Mouse (Mus musculus): ENCODE data around the gene Abcf1.
A peak's percentile ranks its signal among the peaks of the same experiment; 100 is the strongest.
"Not testable (repeated sequence)": the region's sequence is repeated elsewhere in the genome, so short reads cannot be mapped to it uniquely, and the experiment has no call there.

The Abcf1 gene

DNA sequence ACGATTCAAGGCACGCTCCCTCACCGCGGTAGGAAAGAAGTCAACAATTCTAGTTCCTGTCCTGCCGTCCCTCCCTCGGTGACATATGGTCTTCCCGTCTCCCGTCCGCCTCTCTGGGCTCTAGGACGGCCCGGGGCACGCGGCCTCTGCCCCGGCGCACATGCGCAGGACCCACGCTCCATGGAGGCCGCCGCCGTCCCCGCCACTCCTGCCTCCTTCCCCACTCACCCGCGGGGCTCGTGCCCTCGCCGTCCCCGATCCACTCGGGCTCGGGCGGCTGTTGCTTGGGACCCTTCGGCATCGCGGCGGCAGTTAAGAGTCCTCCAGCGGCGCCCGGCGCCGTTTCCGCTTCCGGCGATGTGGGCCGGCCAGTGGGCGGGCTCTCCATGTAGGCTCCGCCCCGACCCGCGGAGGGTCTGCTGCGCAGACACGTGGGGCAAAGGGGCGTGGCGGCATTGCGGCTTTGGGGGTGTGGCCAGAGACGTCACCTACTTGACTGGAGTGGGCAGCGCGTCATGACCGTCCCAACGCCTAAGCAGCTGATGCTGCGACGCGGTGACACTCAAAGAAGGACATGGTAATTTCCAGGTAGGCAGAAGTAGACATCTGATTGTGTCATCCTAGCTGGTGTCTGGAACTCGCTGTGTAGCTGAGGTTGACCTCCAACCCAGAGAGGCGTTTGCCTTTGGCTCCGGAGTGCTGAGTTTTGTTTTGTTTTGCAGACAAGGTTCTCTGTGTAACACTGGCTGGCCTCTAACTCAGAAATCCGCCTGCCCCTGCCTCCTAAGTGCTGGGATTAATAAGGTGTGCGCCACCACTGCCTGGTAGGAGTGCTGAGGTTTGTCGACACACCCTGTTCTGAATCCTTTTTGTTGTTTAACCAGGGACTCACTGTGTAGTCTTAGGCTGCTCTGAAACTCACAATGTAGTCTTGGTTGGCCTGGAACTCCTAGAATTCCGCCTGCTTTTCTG, at the start of gene Abcf1:
Gene Abcf1 (minus strand): TSS at position 344 of the 972 bp plus-strand sequence.
- DNase-seq (ENCODE audit: low read depth, low spot score) = peak; percentile 87

DNA sequence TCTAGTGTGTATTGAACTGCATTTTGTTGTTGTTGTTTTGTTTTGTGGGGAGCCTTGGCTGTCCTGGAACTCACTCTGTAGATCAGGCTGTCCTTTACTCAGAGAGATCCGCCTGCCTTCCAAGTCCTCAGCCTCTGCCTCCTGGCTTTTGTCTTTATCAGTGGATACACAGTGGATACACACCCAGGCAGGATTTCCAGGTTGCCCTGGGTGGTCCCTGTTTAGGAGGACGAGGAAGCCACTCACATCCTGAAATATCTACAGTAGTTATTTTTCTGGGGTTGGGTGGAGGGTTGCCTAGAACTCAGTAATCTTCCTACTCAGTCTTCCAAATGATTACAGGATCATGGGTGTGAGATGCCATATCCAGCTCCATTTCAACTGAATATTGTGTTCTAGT, 49.4 kb upstream of the Abcf1 start:
- DNase-seq (ENCODE audit: low read depth, low spot score) = no peak

DNA sequence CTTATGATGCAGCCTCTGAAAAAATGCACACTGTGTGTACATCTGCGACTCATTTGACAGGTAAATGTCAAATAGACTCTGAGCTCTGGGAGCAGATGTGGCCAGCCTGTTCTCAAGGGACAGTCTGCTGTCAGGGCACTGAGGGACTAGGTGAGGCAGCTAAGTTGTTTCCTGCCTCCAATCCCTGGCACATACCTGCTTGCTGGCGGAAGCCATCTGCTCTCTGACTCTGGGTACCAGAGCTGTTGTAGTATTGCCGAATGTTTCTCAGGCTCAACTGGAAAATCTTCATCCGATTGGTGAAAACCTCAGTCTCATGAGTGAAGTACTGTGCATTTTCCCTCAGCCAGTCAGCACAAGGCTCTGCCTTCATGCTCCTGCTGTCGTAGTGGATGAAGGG, 47.5 kb upstream of the Abcf1 start:
- DNase-seq (ENCODE audit: low read depth, low spot score) = no peak

DNA sequence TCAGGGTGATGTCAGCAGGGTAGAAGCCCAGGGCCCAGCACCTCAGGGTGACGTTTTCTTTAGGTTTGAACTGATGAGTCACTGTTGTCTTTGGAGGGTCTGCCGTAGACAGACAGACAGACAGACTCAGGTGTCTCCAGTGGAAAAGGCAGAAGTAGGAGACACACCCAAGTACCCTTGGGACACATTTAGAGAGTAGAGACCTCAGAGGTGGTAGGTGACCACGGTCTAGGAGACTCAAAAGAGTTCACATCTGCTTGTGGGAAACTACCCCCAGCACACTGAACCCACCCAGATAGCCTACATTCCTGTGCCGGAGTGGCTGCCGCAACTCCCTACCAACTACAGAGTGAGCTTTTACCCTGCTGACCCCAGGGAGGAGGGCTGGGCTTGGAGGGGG, 45.4 kb upstream of the Abcf1 start:
- no peak for DNase-seq (ENCODE audit: low read depth, low spot score)

DNA sequence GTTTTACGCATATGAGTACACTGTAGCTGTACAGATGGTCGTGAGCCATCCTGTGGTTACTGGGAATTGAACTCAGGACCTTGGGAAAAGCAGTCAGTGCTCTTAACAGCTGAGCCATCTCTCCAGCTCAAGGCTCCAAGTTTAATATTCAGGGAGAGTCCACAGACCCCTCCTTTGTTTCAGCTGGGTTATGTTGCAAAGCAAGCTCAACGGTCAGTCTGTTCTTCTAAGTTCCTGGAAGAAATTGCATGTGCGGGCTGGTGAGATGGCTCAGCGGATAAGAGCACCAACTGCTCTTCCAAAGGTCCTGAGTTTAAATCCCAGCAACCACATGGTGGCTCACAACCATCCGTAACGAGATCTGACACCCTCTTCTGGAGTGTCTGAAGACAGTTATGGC, 34.8 kb upstream of the Abcf1 start:
- DNase-seq (ENCODE audit: low read depth, low spot score) = not testable (repeated sequence)

DNA sequence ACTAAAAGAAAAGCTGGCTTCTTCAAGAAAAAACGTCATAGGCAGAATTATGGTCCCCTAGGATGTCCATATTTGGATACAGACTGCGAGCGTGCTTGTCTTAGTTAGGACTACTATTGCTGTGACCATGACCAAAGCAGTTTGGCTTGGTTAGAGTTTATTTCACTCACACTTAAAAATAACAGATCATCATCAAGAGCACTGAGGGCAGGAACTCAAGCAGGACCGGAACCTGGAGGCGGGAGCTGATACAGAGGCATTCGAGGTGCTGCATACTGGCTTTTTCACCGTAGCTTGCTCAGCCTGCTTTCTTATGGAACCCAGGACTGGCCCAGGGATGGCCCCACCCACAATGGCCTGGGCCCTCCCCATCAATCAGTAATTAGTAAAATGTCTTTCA, 33.8 kb upstream of the Abcf1 start:
- no peak for DNase-seq (ENCODE audit: low read depth, low spot score)

DNA sequence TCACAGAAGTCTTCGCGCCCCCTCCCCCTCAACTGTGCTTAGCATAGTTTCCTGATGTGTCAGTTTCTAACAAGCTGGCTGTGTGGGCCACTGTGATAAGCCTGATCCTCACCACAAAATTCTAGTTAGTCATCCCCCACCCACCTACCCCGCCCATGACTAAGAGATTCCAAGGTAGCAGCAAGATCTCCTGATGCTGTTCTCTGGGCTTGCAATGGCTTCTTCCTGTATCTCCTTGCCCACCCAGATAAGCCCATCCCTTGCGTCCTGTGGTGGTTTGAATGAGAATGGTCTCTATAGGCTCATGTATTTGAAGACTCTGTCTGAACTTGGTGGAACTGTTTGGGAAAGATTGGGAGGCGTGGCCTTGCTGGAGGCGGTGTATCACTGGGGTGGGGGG, 32.4 kb upstream of the Abcf1 start:
- no peak for DNase-seq (ENCODE audit: low read depth, low spot score)

DNA sequence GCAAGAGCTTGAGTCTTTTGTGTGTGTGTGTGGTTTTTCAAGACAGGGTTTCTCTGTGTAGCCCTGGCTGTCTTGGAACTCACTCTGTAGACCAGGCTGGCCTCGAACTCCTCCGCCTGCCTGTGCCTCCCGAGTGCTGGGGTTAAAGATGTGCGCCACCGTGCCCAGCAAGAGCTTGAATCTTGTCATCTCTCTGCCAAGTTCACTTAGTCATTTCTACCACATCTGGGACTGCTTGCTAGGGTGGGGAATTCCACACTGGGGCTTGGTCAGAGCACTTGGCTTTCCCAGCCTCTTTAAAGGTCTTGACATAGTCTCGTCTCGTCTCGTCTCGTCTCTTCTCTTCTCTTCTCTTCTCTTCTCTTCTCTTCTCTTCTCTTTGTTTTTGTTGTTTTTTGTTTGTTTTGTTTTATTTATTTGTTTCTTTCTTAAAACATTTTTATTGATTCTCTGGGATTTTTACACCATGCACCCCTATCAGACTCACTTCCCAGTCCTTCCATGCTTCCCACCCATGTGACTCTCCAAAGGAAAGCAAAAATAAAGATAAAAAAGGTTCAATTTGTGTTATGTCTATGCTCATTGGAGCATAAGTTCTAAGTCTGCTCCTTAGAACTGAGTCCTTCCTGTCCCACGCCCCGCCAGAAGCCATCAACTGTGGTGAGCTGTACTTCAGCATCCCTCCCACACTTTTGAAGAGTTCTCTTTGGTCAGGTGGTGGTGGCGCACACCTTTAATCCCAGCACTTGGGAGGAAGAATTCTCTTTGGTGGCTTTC, 31.7 kb upstream of the Abcf1 start:
- no peak for DNase-seq (ENCODE audit: low read depth, low spot score)

DNA sequence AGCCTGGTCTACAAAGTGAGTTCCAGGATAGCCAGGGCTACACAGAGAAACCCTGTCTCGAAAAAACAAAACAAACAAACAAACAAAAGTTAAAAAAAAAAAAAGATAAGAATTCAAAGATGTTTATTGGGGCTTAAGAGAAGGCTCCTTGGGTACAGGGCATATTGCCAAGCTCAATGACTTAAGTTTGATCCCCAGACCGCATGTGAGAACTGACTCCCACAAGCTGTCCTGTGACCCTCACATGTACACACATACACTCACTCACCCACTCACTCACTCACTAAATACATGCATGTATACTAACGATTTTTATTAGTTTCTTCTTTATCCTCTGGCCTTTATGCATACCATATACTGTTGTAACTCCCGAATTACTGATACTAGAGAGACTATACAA, 30.8 kb upstream of the Abcf1 start:
- no peak for DNase-seq (ENCODE audit: low read depth, low spot score)

DNA sequence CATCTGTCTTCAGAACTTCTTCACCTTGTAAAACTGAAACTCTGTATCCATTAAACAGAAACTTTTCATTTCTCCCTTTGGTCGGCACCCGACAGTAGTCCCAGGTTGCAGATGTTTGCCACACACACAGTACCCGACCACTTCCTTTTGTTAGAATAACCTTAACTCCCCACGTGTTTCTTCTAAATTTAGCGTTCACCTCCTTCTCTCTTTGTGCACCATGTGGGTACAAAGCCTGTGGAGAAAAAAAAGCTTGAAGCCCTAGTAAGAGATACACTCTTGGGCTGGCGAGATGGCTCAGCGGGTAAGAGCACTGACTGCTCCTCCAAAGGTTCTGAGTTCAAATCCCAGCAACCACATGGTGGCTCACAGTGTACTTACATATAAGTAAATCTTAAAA, 29.8 kb upstream of the Abcf1 start:
- DNase-seq (ENCODE audit: low read depth, low spot score) = no peak

DNA sequence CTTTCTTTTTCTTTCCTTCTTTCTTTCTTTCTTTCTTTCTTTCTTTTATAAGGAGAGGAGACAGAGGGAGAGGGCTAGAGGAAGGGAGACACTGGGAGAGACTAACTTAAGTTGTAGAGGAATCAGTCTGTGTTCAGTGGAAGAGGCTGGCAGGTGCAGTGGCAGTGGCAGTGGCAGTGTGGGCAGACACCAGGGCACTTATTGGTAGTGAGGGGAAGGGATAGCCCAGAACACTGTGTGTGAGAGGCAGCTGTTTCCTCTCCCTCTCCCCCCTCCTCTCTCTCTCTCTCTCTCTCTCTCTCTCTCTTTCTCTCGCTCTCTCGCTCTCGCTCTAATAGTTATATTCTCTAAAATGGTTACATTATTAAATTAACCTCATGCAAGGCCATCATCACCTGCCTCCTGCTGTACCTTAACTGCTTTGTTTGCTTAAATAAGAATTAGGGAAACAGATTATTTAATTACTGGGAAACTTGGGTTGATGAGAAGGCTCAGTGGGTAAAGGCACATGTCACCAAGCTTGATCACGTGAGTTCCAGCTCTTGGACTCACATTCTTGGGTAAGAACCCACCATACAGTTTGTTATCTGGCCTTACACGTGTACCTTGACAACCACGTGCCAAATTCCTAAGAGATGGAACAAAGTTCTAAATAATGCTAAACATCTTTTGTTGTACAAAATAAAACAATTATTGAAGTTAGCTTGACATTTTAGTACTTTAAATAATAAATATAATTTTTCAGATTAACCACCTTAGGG, 29.2 kb upstream of the Abcf1 start:
- no peak for DNase-seq (ENCODE audit: low read depth, low spot score)

DNA sequence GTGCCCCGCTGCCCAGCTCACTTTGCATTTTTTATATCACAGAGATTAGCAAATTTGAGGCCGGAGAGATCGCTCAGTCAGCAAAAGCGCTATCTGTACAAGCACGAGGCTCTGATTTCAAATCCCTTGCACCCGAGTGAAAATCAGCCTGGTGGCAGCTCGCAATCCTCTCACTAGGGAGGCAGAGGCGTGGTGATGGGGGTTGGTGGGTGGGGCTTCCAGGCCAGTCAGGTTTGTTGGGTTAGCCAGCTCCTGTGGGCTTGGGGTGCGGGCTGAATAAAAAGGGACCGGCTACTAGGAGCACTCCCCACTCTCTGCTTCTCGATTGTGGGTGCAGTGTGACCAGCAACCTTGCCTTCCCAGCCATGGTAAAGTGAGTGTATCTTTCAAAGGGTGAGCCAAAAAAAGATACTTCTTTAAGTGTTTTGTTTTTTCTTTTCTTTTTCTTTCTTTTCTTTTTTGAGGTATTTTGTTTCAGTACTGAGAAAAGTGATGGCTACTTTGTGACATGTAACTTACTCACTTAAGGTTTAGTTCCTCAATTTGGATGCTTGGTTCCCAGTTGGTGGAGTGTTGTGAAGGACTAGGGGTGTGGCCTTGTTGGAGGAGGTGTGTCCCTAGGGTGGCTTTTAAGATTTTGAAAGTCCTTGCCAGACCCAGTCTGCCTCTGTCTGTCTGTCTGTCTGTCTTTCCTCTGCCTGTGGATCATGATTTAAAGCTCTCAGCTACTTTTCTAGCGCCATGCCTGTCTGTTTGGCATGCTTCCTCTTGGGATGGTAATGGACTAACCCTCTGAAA, 28.4 kb upstream of the Abcf1 start:
- DNase-seq (ENCODE audit: low read depth, low spot score) = no peak

DNA sequence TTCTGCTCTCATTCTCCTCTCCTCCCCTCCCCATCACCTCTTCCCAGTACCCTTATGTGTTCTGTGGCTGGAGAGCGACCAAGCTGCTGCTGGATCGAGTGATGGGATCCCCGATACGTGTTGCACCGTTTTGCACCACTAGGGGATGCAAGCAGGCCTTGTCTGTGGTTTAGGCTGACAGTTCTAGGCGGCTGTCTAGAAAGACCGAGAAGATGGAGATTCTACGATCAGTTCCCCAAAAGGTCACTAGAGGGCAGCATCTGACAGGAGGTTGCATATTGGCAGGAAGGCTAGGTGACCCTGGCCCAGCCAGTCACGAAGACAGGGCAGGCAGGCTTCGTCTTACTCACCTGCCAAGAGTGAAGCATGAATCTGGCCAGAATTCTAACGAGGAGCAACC, 27.4 kb upstream of the Abcf1 start:
- DNase-seq (ENCODE audit: low read depth, low spot score) = peak; percentile 78

DNA sequence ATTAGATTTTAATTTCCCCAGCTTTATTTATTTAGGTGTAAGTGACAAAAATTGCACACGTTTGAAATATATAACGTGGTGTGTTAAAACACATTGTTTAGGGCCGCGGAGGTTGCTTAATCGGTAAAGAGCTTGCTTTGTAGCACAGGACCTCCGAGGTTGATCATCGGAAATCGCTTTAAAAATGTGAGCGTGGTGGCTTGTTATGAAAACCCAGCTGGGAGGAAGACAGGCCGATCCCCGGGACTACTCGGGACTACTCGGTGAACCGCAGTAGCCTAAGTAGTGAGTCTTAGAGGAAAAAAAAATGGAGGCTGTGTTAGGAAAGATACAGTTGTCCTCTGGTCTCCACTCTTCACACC, 25.3 kb upstream of the Abcf1 start:
- DNase-seq (ENCODE audit: low read depth, low spot score) = no peak

DNA sequence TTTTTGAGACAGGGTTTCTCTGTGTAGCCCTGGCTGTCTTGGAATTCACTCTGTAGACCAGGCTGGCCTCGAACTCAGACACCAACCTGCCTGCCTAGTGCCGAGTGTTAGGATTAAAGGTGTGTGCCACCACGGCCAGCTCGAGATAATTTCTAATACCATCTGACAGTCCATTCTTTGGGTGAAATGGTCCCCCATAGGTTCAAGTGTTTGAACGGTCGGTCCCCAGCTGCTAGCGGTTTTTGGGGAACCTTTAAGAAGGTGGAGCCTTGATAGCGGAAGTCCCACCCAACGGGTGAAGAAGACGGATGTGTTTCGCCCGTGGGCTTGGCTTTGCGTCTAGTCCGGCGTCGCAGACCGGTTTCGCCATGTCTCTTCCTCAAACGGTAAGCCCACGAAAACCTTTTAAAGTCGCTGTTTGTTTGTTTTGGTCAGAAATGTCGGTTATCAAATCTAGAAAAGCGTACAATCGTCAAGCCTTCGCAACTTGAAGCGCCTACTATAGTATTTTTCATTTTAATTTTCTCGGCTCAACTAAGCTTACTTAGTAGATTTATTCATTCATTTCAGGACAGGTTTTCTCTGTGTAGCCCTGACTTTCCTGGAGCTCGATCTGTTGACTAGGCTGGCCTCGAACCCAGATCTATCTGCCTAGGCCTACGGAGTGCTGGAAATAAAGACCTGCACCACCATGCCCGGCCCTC, 24.8 kb upstream of the Abcf1 start:
- DNase-seq (ENCODE audit: low read depth, low spot score) = peak; percentile 78

DNA sequence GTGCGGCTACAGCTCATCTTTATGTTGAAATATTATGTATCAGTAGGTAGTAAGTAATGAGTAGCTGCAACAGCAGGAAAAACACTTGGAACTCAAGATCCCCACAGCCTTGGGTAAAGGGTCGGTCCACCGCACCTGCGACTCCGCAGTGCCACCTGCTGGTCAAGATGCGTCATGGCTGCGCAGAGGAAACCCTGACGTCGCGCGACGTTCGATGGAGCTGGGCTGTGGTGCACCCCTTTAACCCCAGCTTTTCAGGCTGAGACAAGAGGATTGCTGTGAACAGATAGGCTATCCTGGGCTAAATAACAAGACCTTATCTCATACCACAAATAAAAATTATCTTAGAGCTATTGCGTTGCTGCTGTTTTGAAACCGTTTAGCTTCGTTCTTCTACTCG, 24.1 kb upstream of the Abcf1 start:
- DNase-seq (ENCODE audit: low read depth, low spot score) = peak; percentile 55

DNA sequence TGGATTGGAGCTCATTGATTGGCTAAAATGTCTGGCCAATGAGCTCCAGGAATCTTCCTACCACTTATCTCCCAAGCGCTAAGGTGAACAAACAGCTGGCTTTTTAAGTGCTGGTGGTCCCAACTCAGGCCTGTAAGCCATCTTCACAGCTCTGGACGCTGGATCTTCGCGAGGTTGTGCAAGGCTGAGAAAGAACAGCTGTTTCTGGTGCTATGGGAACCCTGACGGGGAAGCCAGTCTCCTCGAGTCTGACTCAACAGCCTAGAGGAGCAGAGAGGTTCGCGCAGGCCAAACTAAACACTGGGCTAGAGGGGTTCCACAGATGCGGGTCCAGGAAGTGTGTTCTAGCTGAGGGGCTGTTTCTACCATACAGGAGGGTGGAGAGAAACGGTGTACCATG, 22.2 kb upstream of the Abcf1 start:
- DNase-seq (ENCODE audit: low read depth, low spot score) = no peak

DNA sequence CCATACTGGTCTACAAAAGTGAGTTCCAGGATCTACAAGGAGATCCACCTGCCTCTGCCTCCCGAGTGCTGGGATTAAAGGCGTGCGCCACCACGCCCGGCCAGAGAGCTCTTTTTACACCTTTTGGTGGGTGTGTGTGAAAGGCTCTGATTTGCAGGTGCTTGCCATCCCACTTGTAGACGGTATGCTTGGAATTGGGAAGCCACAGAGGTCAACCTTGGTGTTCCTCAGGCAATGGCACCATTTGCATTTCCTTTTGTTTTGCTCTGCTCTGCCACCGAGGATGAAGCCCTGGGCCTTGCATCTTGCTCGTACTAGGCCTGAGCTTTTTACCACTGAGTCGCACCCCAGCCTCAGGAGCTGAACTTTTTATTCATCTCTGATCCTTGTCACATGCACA, 12.2 kb upstream of the Abcf1 start:
- no peak for DNase-seq (ENCODE audit: low read depth, low spot score)

DNA sequence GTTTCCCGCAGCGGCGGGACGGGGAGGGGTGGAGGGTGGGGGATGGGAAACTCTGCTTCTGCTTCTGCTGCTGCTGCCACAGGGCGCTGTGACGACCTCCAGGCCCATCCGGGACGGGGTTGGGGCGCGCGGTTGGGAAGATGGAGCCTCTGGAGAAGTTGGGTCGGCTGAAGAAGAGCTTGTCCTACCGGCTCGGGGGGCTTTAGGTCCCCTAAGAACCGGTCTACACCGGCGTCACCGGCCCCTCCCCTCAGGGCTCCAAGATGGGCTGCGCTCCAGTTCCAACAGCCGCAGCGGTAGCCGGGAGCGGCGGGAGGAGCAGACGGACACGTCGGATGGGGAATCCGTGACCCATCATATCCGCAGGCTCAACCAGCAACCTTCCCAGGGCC, 10.8 kb upstream of the Abcf1 start:
- DNase-seq (ENCODE audit: low read depth, low spot score) = no peak
